In the genomic region with DNA sequence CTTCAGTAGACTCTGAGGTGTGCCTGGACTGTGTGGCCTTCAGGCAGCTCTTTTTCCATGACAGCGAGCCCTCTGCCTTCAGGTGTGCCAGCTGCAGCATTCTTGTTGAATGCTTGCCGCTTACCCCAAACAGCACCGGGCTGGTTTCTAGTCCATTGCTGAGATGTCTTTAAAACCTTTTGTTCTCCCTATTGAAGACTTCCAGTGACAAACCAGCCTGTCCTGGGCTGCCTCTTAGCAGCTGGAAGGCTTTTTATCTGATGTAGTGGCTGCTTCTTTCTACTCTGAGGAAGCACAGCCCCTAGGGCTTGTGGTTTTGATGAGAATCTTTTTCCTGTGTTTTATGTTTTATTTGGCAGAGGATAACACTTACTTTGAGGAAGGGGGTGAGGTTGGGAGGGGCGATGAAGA, we compare ENCODE assay signal across 17 mouse cellular contexts. TPM values are rescaled to one million over a fixed set of nuclear protein-coding genes. Genes with fewer than 3 reads are reported as not detected.
A peak's percentile ranks its signal among the peaks of the same experiment; 100 is the strongest.
DNase-seq lines count a peak whose midpoint lies in the region; TF ChIP-seq lines count a peak whose summit lies in the region.
"Had no signal": no experiment of that assay in that cellular context is flagged by ENCODE, and none has a peak within 500 bp of the region (broad histone marks: within the 10 kb centered on the region; RNA-seq: fewer than 3 reads in every experiment).

No protein-coding gene starts in this region.

- TF ChIP-seq CTCF in gastrocnemius, adult 2 months (IDR thresholded peaks at IDR 0.05): no peak
- TF ChIP-seq CTCF in kidney, adult 2 months (conservative IDR thresholded peaks at IDR 0.05; ENCODE audit: insufficient read depth, insufficient read length, low read depth, low read length): no peak

- no peak for TF ChIP-seq POLR2A in kidney, adult 2 months (IDR thresholded peaks at IDR 0.05; ENCODE audit: low read depth, low read length)

- intact Hi-C loops in gastrocnemius, adult 2 months (cut with DNase I): no loop called here

- peak overlapping the region; percentile 31; the same call in 1 of the 2 replicates for H3K27ac ChIP-seq in gastrocnemius, adult 2 months
- peak overlapping the region; percentile 4; the same call in 1 of the 2 replicates for H3K27ac ChIP-seq in kidney, adult 2 months (ENCODE audit: insufficient read depth, low read depth, low read length)
- H3K27ac ChIP-seq: left cerebral cortex, adult 2 months; limb, embryonic 12.5 days; liver, embryonic 15.5 days; midbrain, embryonic 12.5 days; neural tube, embryonic 12.5 days had no signal

- no peak for DNase-seq in gastrocnemius, adult 2 months
- no peak for DNase-seq in gastrocnemius, adult 8-10 months (ENCODE audit: low spot score in 2 of 2)
- peak; percentile 43 for DNase-seq in kidney, adult 2 months
- DNase-seq in kidney, postnatal 4 days: no peak
- DNase-seq in MN1 (ENCODE audit: low spot score): peak; percentile 63
- DNase-seq in naive thymus-derived CD4-positive, alpha-beta T cell, adult 2 months (ENCODE audit: low read depth): peak; percentile 41
- no peak for DNase-seq in embryo, embryonic 10.5 days (ENCODE audit: low spot score)
- no peak for DNase-seq in layer of hippocampus, adult 11-12 months (ENCODE audit: low spot score)
- DNase-seq: cerebellum, adult 11 months; cerebellum, postnatal 36 days; forebrain, postnatal 0 days; kidney, postnatal 10 days had no signal

- H3K4me1 ChIP-seq in kidney, adult 2 months (ENCODE audit: control insufficient read depth, insufficient read depth, low read length): peaks cover 59% of the 10 kb centered on the region

- H3K36me3 ChIP-seq in kidney, adult 2 months (ENCODE audit: control insufficient read depth, insufficient read depth, low read length): no peaks in the 10 kb centered on the region

- no peak overlapping the region for H3K4me3 ChIP-seq in gastrocnemius, adult 2 months
- H3K4me3 ChIP-seq in kidney, adult 2 months (ENCODE audit: insufficient read depth, low read depth, low read length): no peak overlapping the region
- H3K4me3 ChIP-seq: left cerebral cortex, adult 2 months; limb, embryonic 12.5 days; liver, embryonic 15.5 days; midbrain, embryonic 12.5 days; neural tube, embryonic 12.5 days had no signal

- 35% methylated on average over 4 of the region's 4 CpGs for WGBS in kidney, adult 2 months

- H3K27me3 ChIP-seq in kidney, adult 2 months (replicated peaks; ENCODE audit: control insufficient read depth, insufficient read depth, low read length): no peaks in the 10 kb centered on the region
- H3K27me3 ChIP-seq: limb, embryonic 12.5 days; liver, embryonic 15.5 days; midbrain, embryonic 12.5 days; neural tube, embryonic 12.5 days had no signal

RNA-seq across cellular contexts. Expression of gene Cnn3, which starts 17.6 kb away (rescaled TPM):
- 10 to 100 TPM; 16.5 to 28.2 TPM for total RNA-seq in gastrocnemius, adult 2 months (2021)
- total RNA-seq in gastrocnemius, adult 8-10 months (2022): 10 to 100 TPM in 3 of 4 experiments, 1 to 10 TPM in 1; 8.6 to 14.3 (median 11.1) TPM
- polyA plus RNA-seq in kidney, adult 2 months (2012; rRNA removed): 253 and 268 TPM in 2 replicates

Comparison
In these comparisons a context has a peak if more than half of its experiments do, and no peak if none do; other contexts are left out.
1. DNase-seq: peak in kidney, adult 2 months (single experiment), MN1 (single experiment) and naive thymus-derived CD4-positive, alpha-beta T cell, adult 2 months (single experiment); none in gastrocnemius, adult 2 months (single experiment), gastrocnemius, adult 8-10 months (0 of 2), kidney, postnatal 4 days (0 of 2), embryo, embryonic 10.5 days (single experiment) and layer of hippocampus, adult 11-12 months (single experiment).